Mouse (Mus musculus): ENCODE measurements around the gene Ccdc83.

DNA sequence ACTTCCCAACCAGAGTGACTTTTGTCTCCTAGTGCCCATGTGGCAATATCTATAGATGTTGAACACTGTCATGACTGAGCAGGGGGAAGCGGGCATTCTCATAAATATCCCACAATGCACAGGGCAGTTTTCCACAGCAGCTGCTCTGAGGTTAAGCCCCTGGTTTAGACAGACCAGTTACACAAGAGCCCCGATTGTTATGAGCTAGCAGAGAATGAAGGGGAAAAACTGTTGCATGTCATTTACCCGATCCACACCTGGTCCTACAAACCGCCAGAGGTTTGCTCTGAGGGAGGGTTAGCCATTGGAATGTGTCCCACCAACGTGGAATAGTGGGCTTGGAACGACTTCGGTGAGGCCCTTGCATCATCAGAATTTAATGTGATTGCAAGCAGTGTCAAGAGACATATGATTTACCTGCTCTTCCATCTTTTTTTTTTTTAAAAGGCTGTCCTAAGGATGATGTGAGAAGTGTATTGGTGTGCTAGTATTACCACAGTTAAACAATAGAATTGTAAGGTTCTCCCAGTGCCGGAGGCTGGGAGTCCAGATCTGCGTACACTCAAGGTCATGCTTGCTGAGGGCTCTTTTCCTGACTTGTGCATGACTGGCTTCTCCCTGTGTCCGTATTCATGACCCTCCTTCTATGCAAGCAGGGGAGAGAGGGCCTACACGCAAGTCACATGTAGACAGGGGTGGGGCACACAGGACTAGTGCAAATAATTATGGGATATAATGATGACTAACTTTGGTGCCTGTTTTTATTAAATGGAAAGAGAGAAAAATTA, 16.4 kb upstream of the Ccdc83 start:
- TF ChIP-seq CTCF (IDR thresholded peaks at IDR 0.05; ENCODE audit: low read depth) (no peak), EP300 (IDR thresholded peaks at IDR 0.05; ENCODE audit: low read depth) (no peak)

Measured in heart, postnatal 0 days (tissue).